13 mouse cellular contexts compared by ENCODE assay signal in the genomic region with DNA sequence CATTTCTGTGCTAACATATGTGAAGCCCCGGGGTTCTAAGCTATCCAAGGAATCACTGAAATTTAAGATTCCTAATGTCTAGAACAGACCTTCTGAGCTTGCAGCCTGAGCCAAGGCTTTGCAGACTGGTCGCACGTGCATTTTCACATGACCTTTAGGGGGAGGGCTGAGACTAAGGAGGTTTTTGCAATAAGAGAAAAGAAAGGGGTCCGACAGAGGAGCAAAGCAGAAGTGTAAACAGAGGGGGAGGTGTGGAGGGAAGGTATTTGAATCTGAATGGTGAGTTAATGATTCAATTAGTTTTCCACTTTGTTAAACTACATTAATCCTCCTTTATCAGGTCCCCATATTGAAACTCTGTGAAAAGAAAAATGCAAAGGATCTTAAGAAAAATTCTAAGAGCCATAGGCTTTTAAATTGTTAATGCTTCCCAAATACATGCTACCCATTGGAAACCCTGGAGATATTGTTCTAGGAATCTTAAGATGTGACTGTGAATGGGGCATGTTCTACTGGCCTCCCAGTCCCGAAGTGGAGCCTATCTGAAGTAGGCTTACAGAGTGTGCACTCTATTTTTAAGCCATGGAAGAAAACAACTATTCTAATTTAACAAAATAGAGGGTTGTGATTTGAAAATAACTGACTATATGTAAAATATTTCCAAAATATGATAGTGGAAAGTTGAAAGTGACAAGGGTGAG.
A peak's percentile ranks its signal among the peaks of the same experiment; 100 is the strongest.
DNase-seq lines count a peak whose midpoint lies in the region; ATAC-seq and TF ChIP-seq lines count a peak whose summit lies in the region.
"Had no signal": no experiment of that assay in that cellular context is flagged by ENCODE, and none has a peak within 500 bp of the region (broad histone marks: within the 10 kb centered on the region; RNA-seq: fewer than 3 reads in every experiment).

No protein-coding gene starts in this region.

- no peak overlapping the region for H3K4me3 ChIP-seq in kidney, embryonic 16.5 days (ENCODE audit: low read length)
- no peak overlapping the region for H3K4me3 ChIP-seq in forebrain, embryonic 14.5 days (ENCODE audit: low read depth, low read length)
- H3K4me3 ChIP-seq: embryonic facial prominence, embryonic 12.5 days had no signal

- WGBS in kidney, embryonic 16.5 days = 30% methylated on average over 5 of the region's 5 CpGs
- WGBS in forebrain, embryonic 14.5 days = 1% methylated on average over 5 of the region's 5 CpGs

- TF ChIP-seq POLR2A in brain, embryonic 14.5 days (IDR thresholded peaks at IDR 0.05; ENCODE audit: borderline replicate concordance, extremely low read depth, insufficient read depth, insufficient read length, poor library complexity, severe bottlenecking) = no peak

- DNase-seq in kidney, adult 18-20 months = no peak
- peak; percentile 38 for DNase-seq in ES-CJ7 (ENCODE audit: low read depth, low spot score)
- peak; percentile 86 for DNase-seq in brain, embryonic 14.5 days (ENCODE audit: low read depth)
- DNase-seq in forebrain, embryonic 14.5 days (ENCODE audit: low spot score) = peak; percentile 68
- DNase-seq in spleen, postnatal 4 days (ENCODE audit: low spot score in 2 of 2) = no peak
- no peak for DNase-seq in layer of hippocampus, adult 18-20 months (ENCODE audit: low spot score in 2 of 2)
- DNase-seq: adrenal gland, adult 2 months; cerebellum, postnatal 25 days; liver; liver, postnatal 0 days; right cerebral cortex, adult 18-20 months had no signal

- H3K4me1 ChIP-seq in kidney, embryonic 16.5 days (ENCODE audit: insufficient read depth, low read length) = peaks cover 7% of the 10 kb centered on the region; the same call in 1 of the 2 replicates
- peaks cover 5% of the 10 kb centered on the region; the same call in 1 of the 2 replicates for H3K4me1 ChIP-seq in forebrain, embryonic 14.5 days (ENCODE audit: control insufficient read depth, insufficient read depth, low read length)
- H3K4me1 ChIP-seq: embryonic facial prominence, embryonic 12.5 days had no signal

- no peaks in the 10 kb centered on the region for H3K36me3 ChIP-seq in kidney, embryonic 16.5 days (ENCODE audit: insufficient read depth, low read length)
- no peaks in the 10 kb centered on the region for H3K36me3 ChIP-seq in forebrain, embryonic 14.5 days (ENCODE audit: control insufficient read depth, insufficient read depth, low read length)
- H3K36me3 ChIP-seq: embryonic facial prominence, embryonic 12.5 days had no signal

- no peak overlapping the region for H3K9ac ChIP-seq in kidney, embryonic 16.5 days (replicated peaks; ENCODE audit: low read length)
- no peak overlapping the region for H3K9ac ChIP-seq in forebrain, embryonic 14.5 days (ENCODE audit: low read length)
- H3K9ac ChIP-seq: embryonic facial prominence, embryonic 12.5 days; liver, postnatal 0 days had no signal

- H3K9me3 ChIP-seq in kidney, embryonic 16.5 days (ENCODE audit: low read length) = no peaks in the 10 kb centered on the region
- H3K9me3 ChIP-seq in forebrain, embryonic 14.5 days (replicated peaks; ENCODE audit: control insufficient read depth, low read length) = no peaks in the 10 kb centered on the region
- H3K9me3 ChIP-seq: embryonic facial prominence, embryonic 12.5 days had no signal

- ATAC-seq in kidney, embryonic 16.5 days (ENCODE audit: low FRiP score, low TSS enrichment) = peak; percentile 73; the same call in 1 of the 2 replicates
- ATAC-seq in forebrain, embryonic 14.5 days = peak; percentile 88
- ATAC-seq: liver, postnatal 0 days had no signal

- TF ChIP-seq CTCF in brain, embryonic 14.5 days (IDR thresholded peaks at IDR 0.05; ENCODE audit: borderline replicate concordance, extremely low read depth, insufficient read depth, insufficient read length) = no peak

- no peak overlapping the region for H3K4me2 ChIP-seq in kidney, embryonic 16.5 days (replicated peaks; ENCODE audit: low read depth, low read length)
- no peak overlapping the region for H3K4me2 ChIP-seq in forebrain, embryonic 14.5 days (ENCODE audit: low read length)
- H3K4me2 ChIP-seq: embryonic facial prominence, embryonic 12.5 days had no signal

- no peaks in the 10 kb centered on the region for H3K27me3 ChIP-seq in kidney, embryonic 16.5 days (ENCODE audit: insufficient read depth, low read length)
- 0 out of 2 replicates have a peak, but pooled peaks cover 4% of the 10 kb centered on the region for H3K27me3 ChIP-seq in forebrain, embryonic 14.5 days (replicated peaks; ENCODE audit: control insufficient read depth, insufficient read depth, low read length)
- H3K27me3 ChIP-seq: embryonic facial prominence, embryonic 12.5 days had no signal

- H3K27ac ChIP-seq in kidney, embryonic 16.5 days (ENCODE audit: low read length) = no peak overlapping the region
- no peak overlapping the region for H3K27ac ChIP-seq in forebrain, embryonic 14.5 days (ENCODE audit: low read depth, low read length)
- H3K27ac ChIP-seq: embryonic facial prominence, embryonic 12.5 days had no signal

Comparison
In these comparisons a context has a peak if more than half of its experiments do, and no peak if none do; other contexts are left out.
1. DNase-seq: peak in ES-CJ7 (single experiment), brain, embryonic 14.5 days (single experiment) and forebrain, embryonic 14.5 days (single experiment); none in kidney, adult 18-20 months (single experiment), spleen, postnatal 4 days (0 of 2) and layer of hippocampus, adult 18-20 months (0 of 2).